Mouse (Mus musculus) brown adipose tissue, adult 24 weeks (tissue): ENCODE measurements at regions not wholly inside any gene's neighbourhood (a gene's known extent, or its start where the extent isn't known, plus 50 kb on each side); places are given as distances from the start of the nearest gene placed in this dataset.

ENCODE experiments used
- H3K27ac ChIP-seq: fragments of 200-500 bp; replicated peaks from 2 replicates; pipeline ENCODE4 v1.5.1; 2012; ENCODE audit warnings: low read depth, mild to moderate bottlenecking, low read length
- H3K4me1 ChIP-seq: fragments of 200-500 bp; 2 replicates; pipeline ENCODE4 v1.6.1; 2012; ENCODE audit warnings: low read length, mixed read lengths; ENCODE audit not compliant: control insufficient read depth, insufficient read depth, insufficient read length
- H3K4me3 ChIP-seq: fragments of 200-500 bp; 2 replicates; pipeline ENCODE4 v1.5.1; 2012; ENCODE audit warnings: low read depth, mild to moderate bottlenecking, low read length, moderate library complexity; ENCODE audit not compliant: insufficient read depth

- Histone ChIP-seq H3K27ac (no peak overlapping the region), H3K4me1 (no peaks in the 10 kb centered on the region), H3K4me3 (no peak overlapping the region)
Measured at GRCm38 (mm10) chr3:50953456-50953855, 270.8 kb upstream of the Noct start.

- Histone ChIP-seq H3K27ac (no peak overlapping the region), H3K4me3 (no peak overlapping the region), H3K4me1 (no peaks in the 10 kb centered on the region)
Measured at GRCm38 (mm10) chr3:50970386-50970785, 253.9 kb upstream of the Noct start.

GRCm38 (mm10) chr3:50973081-50973480, 251.2 kb upstream of the Noct start:
- Histone ChIP-seq H3K4me1 (no peaks in the 10 kb centered on the region), H3K4me3 (no peak overlapping the region), H3K27ac (no peak overlapping the region)

- Histone ChIP-seq H3K27ac (no peak overlapping the region), H3K4me1 (no peaks in the 10 kb centered on the region), H3K4me3 (no peak overlapping the region)
Measured at GRCm38 (mm10) chr3:50976141-50976780, 248.0 kb upstream of the Noct start.

GRCm38 (mm10) chr3:50976818-50977217, 247.4 kb upstream of the Noct start:
- H3K27ac ChIP-seq: no peak overlapping the region
- no peaks in the 10 kb centered on the region for H3K4me1 ChIP-seq
- H3K4me3 ChIP-seq: no peak overlapping the region

- no peak overlapping the region for H3K27ac ChIP-seq
- H3K4me3 ChIP-seq: no peak overlapping the region
- no peaks in the 10 kb centered on the region for H3K4me1 ChIP-seq
Measured at GRCm38 (mm10) chr3:50978636-50979035, 245.6 kb upstream of the Noct start.

- Histone ChIP-seq H3K27ac (no peak overlapping the region), H3K4me1 (no peaks in the 10 kb centered on the region), H3K4me3 (no peak overlapping the region)
Measured at GRCm38 (mm10) chr3:50979592-50979991, 244.7 kb upstream of the Noct start.

GRCm38 (mm10) chr3:50981751-50982150, 242.5 kb upstream of the Noct start:
- Histone ChIP-seq H3K27ac (no peak overlapping the region), H3K4me1 (no peaks in the 10 kb centered on the region), H3K4me3 (no peak overlapping the region)

GRCm38 (mm10) chr3:50982649-50983048, 241.6 kb upstream of the Noct start:
- H3K4me1 ChIP-seq: no peaks in the 10 kb centered on the region
- H3K27ac ChIP-seq: no peak overlapping the region
- H3K4me3 ChIP-seq: no peak overlapping the region

- Histone ChIP-seq H3K4me1 (no peaks in the 10 kb centered on the region), H3K4me3 (no peak overlapping the region), H3K27ac (no peak overlapping the region)
Measured at GRCm38 (mm10) chr3:50983126-50983525, 241.1 kb upstream of the Noct start.

- Histone ChIP-seq H3K27ac (no peak overlapping the region), H3K4me1 (no peaks in the 10 kb centered on the region), H3K4me3 (no peak overlapping the region)
Measured at GRCm38 (mm10) chr3:50983962-50984765, 240.1 kb upstream of the Noct start.

- Histone ChIP-seq H3K4me1 (no peaks in the 10 kb centered on the region), H3K27ac (no peak overlapping the region), H3K4me3 (no peak overlapping the region)
Measured at GRCm38 (mm10) chr3:50987821-50988220, 236.4 kb upstream of the Noct start.

GRCm38 (mm10) chr3:50990810-50991209, 233.4 kb upstream of the Noct start:
- H3K4me1 ChIP-seq: no peaks in the 10 kb centered on the region
- no peak overlapping the region for H3K4me3 ChIP-seq

GRCm38 (mm10) chr3:50992581-50993313, 231.5 kb upstream of the Noct start:
- Histone ChIP-seq H3K4me1 (no peaks in the 10 kb centered on the region), H3K27ac (no peak overlapping the region), H3K4me3 (no peak overlapping the region)

More at GRCm38 (mm10) chr3:50990810-50991209, 233.4 kb upstream of the Noct start:
- H3K27ac ChIP-seq: no peak overlapping the region

GRCm38 (mm10) chr3:50999745-51000144, 224.5 kb upstream of the Noct start:
- Histone ChIP-seq H3K4me3 (no peak overlapping the region), H3K4me1 (no peaks in the 10 kb centered on the region), H3K27ac (no peak overlapping the region)
